Mouse (Mus musculus): ENCODE data around the gene Abca4.

Abca4 gene

DNA sequence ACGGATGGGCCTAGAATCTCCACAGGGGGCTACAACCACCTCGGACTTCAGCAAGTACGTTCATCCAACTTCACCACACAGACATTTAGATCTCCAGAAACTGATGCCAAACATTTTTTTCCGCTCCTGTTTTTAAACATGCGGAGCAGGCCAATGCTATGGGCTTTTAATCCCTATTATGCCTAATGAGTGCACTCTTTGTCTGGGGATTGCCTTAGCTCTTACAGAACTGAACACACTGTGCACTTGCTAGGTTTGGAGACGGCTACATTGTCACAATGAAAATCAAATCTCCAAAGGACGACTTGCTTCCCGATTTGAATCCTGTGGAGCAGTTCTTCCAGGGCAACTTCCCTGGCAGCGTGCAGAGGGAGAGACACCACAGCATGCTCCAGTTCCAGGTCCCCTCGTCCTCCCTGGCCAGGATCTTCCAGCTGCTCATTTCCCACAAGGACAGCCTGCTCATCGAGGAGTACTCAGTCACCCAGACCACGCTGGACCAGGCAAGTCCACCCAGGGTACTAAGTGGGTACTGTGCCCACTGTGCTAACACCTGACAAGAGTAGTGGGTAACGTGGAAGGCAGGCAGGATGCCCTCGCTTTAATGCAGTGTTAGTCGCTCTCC lies 129.4 kb downstream of the Abca4 start:
- no peak for DNase-seq

DNA sequence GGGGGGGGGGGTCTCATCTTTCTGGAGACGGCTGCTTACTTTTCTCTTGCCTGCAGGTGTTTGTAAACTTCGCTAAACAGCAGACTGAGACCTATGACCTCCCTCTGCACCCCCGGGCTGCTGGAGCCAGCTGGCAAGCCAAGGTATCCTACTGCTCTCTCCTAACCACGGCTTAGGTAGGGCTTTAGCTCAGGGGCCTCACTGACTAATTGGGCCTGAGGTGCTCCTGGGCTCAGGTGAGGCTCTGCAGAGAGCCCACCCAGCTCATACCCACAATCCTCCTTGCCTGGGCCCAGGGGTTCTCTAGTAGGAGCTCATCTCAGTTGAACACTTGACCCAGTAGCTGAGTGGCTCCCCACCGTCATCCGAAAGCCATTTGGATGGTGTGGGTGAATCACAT lies 131.8 kb downstream of the Abca4 start:
- no peak for DNase-seq

DNA sequence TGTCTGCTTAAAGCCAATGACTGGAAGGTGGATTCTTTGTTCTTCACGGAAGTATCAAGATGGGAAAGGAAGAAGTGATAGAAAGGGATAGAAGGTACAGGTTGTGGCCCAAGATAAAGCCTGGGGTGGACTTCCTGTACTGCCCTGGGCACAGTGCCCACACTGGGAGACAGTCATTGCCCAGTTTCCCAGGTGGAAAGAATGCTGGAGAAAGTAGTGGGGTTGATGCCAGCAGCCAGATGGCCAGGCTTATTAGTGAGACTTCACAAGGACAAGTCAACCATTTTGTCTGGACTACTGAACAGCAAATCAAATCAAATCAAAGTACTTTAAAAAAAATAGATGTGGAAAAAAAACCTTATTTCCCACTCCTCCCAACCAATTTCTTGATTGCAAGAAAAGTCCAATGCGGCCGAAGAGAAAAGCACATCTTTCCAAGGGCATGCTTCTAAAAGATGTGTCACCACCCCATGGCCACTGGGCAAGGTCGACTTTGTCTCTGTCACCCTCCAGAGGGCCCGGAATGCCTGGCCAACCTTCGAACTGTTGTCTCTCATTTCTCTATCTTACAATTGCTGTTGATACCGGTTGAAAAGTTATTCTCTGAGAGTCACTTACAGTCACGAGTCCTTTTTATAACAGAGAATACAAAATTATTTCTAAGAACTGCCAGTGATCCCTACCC lies 132.6 kb downstream of the Abca4 start:
- no peak for DNase-seq

DNA sequence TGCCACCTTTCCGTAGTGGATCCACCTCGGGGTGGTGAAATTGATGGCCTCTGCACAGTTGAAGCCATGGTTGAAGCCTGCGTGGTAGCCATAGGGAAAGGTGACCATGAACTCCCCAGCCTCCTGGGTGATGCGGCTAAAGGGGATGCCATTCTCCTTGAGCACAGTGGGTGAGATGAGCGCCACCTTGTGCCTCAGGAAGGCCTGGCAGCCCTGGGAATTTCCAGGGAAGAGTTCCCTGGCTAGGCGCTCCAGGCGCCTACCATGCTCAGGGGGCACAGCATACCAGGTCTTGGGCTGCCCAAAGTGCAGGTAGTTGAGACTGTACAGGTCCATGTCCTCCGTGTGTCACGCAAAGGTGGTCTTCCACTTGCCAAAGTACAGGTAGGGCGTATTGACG lies 139.9 kb downstream of the Abca4 start:
- peak in 1 of 2 experiments; percentile 42 for DNase-seq

DNA sequence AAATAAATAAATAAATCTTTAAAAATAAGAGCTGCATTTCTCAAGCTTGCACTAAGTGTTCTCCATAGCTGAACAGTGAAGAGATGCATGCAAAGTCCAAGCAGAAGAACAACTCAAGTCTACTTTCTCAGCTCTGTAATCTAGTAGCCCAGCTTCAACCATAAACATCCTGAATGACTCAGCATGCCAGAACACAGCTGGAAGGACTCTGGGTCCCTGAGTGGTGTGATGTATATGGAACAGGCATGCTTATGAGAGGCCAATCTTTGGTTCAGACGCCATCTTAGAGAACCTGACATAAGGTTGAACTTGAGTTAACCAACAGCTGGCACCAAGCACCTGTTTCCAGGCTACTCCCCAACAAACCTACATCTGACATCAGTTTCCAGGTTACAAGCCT lies 142.7 kb downstream of the Abca4 start:
- no peak for DNase-seq

DNA sequence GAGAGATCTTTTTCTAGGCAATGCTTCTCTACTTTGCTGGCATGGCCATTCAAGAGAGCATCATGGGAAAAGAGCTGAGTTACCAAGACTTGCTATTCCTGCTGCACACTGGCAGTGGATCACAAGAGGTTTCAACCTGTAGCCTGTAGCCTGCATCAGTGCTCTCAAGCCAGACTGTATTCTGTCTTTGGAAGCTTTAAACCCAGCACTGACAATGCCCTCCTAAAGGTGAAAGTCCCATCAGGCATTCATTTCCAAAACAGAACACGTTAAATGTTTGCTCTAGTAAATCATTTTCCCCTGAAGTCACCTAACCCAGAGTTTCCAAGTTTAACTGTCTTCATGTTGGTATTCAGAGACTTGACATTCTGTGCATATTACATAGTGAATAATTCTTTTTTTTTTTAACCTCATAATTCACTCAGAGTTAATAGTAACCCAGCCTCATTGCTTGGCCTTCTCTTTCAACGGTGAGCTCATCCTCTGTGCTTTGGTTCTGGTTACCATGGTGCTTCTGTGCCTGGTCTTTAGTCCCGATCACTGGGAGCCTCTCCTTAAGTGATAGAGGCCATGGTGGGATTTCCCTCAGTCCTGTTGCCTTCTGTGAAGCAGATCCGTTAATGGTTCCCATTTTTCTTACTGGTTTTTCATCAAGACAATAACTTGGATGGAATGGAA lies 152.5 kb downstream of the Abca4 start:
- peak; percentile 50 to 79 for DNase-seq

DNA sequence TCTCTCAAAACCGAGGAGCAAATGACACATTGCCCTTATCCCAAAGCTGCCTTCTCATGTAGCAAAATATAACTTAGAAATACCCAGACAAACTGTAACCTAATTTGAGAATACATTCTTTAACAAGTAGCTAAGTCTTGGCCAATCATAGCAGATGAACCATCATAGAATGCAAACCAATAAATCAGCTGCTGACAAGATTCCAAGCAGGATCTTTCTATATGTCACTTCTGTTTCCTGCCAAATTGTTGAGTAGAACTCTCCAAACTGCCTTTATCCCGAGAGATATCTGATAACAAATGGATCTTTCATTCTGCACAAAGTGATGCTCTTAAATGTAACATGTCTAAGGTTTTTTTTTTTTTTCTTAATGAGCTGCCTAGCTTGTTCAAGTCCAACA lies 154.3 kb downstream of the Abca4 start:
- no peak for DNase-seq

DNA sequence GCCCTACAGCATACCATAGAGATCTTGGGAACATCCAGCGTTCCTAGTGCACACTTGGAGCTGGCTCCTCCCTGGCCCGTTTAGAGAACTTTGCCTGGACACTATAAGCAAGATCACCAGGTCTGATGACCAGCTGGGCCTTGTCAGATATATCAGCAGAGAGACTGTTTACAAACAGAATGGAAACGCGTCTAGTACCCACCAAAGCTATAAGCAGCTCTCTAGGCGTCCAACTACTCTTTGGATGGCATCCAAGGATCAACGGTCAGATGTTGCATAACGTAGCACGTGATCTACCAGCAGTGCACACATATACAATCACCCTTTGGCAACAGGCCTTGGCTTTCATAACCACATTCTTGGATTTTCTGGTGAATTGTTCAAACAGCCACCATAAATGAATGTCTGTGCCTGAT lies 154.7 kb downstream of the Abca4 start:
- peak; percentile 78 to 90 for DNase-seq

DNA sequence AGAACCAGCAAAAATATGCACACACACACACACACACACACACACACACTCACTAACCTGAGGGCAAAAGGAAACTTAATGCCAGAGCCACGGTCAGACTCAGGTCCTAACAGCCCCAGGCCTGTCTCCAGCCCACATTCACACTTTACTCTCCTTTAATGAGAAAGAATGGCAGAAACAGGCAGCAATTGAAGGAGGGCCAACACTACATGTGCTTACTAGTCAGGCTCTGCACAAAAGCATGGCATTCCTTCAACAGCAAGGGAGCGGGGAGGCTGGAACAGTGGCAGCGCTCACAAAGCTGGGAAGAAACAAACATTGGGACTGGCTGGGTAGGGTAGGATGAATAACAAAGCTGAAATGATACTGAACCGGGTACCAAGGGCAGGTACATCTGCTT lies 155.4 kb downstream of the Abca4 start:
- DNase-seq: no peak

DNA sequence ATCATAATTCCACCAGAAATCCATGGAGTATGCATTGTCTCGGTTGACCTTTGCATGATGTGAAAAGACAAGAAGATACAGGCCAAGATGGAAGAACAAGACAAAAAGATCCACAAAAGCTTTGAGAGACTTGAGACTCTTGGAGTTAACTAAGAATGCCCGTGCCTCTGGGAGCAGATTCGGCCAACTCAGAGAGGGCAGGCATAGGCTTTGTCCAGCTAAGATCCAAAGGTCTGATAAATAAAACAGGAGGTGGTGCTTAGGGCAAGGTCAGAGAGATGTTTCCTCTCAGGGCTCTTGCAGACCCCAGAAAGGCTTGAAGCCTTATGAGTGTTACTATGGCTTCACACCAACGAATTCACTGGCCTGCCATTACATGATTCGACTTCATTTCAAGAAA lies 155.8 kb downstream of the Abca4 start:
- peak; percentile 46 to 55 for DNase-seq

DNA sequence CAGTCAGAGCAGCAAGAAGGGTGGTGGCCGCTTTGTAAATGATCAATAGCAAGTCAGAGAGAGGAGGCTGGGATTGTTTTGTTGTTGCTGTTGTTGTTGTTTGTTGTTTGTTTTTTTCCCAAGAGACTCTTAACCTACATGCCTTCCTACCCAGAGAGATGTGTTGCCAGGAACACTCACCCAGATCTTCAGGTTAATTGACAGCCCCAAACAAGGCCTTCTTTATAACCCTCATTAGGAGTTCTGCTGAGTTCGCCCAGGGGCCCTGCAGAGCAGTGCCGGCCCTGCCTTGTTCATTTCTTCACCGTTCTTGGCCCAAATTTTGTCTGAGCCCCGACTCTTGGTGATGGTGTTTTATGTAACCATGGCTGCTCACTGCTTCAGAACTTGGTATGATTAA lies 156.2 kb downstream of the Abca4 start:
- no peak for DNase-seq

DNA sequence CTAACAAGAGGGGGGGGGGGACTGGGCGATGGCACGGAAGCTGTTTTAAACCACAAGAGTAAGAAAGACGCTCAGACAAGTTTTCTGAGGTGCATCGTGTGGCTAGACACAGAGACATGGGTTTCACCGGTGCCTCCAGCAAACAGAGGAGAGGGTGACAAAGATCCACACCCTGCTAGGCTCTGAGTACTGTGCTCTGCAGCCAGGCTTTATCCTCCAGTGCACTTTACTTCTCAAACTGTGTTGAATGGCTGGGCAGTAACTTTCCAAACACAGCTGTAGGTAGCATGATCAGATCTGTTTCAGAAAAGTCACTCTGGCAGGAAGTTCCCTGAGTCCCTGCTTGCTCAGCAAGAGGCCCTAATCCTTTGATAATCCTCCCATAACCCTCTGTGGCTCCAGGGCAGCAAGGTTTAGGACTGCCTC lies 158.1 kb downstream of the Abca4 start:
- DNase-seq: no peak

DNA sequence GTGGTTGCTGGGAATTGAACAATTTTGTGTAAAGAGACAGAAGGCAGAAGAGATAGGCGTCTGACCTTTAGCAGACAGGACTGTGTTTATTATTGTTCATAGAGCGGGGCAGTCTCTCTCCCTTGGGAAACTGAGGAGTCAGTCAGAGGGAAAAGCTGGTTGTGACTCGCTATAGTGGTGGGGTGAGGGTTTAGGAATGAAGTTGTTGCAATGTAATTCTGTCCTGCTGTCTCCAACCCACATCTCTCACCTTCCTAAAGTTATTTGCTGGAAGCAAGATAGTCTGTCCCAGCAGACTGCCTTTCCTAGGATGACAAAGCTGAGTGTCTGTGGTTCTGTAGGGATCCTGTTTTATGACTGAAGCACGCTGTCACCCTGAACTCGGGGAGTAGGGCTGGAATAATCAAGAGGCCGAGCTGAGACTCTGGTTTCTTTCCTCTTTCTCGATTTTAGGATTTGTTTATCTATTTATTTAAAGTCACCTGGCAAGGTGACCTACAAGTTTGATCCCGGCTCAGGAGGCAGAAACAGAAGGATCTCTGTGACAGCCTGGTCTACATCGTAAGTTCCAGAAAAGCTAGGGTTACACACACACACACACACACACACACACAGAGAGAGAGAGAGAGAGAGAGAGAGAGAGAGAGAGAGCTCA lies 159.6 kb downstream of the Abca4 start:
- no peak for DNase-seq

DNA sequence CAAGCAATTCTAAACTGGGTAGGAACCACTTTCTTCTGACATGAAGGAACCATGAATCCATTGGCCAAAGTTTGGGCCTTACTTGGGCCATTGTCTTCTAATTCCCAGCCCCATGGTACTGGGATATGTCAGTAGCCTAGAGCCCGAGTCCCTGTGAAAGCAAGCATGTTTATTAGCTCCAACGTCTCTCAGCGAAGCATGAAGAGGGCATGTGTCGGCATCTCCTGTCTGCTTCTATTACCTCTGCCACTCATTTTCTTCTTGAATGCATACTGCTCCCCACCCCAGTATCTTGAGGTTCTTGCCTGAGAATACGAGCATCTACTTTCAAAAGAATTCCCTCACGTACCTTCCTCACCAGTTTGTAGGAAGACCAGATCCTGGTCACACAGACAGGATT lies 161.5 kb downstream of the Abca4 start:
- DNase-seq: no peak

DNA sequence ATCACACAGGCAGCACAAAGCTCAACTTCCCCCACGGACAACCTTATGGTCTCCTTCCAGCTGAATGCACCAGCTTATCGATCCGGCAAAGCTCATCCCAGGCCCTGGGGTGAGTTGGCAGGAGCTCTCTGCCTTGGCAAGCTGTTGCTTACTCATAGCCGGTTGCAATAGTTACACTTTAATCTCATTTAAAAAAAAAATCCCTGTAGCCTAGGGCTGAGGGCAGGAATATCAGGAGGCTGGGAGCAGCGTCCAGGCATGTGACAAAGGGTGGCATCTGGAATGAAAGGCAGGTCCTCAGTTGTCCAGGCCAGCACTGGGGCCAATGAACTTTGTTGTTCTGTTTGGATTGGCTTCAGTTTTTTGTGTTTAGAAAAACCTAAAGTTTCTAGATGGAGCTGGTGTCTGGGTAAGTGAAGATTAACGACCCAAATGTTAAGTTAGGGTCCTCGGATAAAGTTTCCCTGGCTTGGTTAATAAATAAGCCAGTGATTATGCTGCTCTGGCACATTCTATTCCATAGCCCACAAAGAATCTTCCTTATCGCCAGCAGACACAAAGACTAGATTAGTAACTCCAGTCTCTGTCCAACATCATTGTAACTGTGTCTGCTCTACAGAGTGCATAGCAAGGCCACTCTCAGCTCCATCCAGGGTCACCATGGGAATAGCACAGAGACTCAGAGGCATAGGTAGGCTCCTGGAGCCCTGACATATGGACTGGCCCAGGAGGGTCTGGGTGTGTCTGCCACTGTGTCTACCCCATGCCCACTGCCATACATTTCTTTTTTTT lies 162.2 kb downstream of the Abca4 start:
- DNase-seq: peak; percentile 80 to 87

DNA sequence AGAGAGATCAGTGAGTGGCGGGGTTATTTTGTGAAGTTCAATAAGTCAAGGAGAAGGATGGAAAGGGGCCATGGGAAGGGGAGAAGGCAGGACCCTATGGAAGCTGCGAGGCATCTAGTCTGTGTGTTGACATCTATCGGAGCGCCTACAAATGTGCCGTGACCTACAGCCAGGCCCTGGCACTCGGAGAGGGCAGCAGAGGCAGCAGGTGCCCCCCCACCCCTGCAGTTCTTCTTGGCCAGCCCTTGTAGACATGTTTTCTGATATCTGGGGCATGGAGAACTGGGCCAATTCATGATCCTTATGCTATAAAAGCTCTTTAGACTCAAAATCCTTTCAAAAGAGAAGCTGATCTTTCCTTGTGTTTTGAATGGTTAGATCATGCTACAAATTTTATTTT lies 163.5 kb downstream of the Abca4 start:
- DNase-seq: no peak

DNA sequence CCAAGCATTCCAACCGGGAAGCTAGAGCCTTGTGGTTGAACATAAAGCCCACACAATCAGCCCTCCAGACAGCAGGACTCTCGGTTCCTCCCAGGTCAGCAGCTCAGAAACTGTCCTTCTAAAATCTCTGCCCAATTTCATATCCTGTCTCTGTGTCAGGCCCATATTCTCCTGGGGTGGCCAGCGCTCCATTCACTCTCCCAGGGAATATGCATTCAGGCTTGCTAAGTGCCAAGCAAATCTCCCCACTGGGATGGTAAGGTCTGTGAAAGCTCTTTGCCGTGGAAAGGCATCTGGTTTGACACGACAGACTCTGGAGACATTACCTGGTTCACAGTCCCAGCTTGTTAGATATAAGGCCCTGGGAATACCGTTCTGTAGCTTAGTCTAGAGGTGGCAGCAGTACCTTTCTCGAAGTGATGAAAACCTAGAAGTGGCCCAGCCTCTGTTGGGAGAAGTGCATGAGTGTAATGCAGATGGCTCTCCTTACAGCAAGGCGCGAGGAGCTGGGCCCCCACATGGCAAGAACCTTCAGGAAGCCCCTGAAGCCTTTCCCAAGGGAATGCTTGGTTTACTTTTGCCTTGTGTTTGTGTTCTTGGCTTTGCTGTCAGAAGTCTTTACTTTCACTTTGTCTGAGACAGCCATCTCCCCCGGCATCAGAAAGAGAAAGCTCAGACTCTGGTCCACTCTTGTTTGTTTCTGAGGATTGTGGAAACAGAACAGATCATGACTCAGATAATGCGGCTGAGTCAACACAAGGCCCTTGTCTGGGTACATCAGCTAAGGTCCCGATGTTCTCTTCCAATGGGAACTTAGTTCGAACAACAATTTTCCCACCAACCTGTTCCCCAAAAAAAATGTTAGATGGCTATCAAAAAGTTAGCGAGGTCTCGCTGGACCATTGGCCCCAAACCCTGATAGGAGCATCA lies 164.3 kb downstream of the Abca4 start:
- DNase-seq: no peak

DNA sequence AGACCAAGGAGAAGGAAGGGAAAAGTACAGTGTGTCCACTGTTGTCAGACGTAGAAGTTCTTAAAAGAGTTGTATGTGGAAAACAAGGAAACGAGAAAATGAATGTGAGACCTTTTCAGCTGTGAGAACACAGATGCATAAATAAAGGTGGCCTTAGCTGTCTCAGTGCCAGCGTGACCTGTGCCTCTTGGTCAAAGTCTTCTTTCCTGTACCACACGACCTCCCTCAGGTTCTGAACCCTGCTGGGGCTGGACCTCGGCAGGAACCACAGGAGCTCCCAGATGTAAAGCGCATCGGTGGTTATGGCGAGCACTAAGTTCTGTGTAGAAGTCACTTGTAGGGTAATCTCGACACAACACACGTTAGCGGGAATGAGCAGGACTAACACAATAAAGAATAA lies 165.3 kb downstream of the Abca4 start:
- DNase-seq: peak; percentile 70 to 75

DNA sequence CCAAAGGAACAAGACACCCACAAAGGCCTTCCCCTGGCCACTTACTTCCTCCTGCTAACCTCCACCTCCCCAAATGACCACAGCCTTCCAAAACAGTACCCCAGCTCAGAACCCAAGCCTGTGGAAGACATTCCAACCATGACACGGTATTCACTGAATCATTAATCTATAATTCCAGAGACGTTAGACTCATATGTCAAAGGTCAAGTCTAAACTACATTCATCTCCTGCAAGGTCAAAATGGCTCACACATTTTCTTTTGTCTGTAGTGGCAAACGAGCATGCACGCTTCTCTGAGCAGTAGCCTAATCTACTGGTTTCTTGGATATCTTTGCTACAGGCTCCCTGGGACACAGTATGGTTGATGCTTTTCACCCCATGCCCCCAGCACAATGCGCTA lies 166.2 kb downstream of the Abca4 start:
- DNase-seq: no peak

DNA sequence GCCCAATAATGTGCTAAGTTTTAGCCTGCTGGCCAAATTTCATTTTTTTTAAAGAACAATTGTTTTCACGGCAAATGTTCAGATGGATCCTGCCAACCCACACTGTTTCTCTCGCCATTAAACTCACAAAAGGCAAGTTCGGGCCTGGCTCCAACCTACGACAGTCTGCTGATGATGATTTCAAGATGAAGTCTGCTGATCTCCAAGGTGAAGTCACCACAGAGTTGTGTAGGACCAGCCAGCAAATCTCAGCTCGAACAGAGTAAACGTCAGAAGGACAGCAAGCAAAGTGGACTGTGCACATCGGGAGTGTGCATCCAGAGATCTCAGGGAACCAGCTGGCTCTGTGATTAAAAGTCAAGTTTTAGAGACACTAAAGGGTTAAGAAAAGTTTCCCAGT lies 166.6 kb downstream of the Abca4 start:
- DNase-seq: peak in 1 of 2 experiments; percentile 16

DNA sequence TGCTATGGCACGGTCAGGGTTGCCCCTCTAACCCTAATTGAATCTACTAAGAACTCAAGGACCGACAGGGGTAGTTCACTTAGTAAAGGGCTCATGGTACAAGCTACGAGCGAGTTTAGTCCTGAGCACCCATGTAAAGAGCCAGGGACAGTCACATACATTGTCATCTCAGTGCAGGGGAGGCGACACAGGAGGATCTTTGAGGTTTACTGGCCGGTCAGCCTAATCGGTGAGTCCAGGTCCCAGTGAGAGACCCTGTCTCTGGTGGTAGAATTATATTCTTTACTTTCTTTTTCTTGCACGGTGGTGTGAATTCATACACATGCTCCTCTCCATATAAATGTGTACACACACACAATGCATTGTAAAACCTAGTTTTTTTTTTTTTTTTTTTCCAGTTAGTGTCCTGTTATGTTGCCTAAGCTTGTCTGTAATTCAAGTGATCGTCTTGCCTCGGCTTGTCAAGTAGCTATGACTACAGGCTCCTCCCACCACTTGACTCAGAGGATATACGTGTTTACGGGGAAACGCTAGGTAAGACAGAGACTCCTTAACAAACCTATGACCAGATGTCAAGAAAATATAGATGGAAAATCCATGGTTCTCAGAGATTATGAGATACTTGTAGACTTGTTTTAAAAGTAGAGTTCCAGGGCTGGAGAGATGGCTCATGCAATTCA lies 167.3 kb downstream of the Abca4 start:
- no peak for DNase-seq

Measured in kidney, postnatal 36 days (tissue).